Mouse (Mus musculus) kidney, postnatal 36 days (tissue): ENCODE data around the gene Fam20c.

ENCODE experiments used
- DNase-seq, 2 experiments: peaks; one replicate each; pipeline ENCODE4 v3.0.0; 2021 to 2022; ENCODE audit warnings: mixed read lengths in 2 of 2

Fam20c gene

GRCm38 (mm10) chr5:138820717-138821332 is 66.5 kb downstream of the Fam20c start:
- DNase-seq, result no peak

DNA sequence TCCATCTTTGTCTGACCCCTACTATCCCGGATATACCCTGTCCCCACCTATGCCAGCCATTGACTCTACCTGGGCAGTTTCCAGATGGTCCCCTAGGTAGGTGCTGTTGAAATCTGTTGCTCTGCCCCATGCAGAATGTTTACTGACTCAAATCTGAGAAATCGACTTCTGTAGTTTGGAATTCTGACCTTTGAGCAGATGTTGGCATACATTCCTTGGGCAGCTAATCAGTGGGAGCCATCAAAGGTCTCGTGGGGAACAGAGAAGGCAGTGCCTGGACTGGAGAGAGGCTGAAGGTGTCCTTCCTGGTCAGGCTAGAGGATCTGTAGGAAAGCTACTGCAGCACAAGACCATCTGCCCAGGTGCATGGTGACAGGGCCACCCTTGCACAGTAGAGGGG is 70.8 kb downstream of the Fam20c start:
- DNase-seq, result no peak

DNA sequence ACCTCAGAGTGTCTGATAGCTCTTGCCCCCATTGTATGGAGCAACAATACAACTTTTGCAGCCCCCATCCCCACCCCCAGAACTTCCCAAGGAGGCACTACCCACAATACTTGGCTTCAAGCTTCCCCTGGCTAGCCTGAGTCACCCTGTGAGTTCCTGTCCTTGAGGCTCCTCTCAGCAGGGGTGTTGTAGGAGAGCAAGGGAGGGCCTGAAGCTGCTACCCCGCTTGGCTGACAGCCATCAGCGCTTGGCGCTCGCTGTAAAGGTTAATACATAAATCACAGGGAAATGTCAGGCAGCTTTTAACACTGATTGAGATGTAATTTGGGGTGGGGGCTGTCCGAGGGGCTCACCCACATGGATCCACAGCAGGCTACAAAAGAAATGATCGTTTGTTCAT is 79.1 kb downstream of the Fam20c start:
- DNase-seq, result peak in 1 of 2 experiments; percentile 38

- no peak for DNase-seq
Observed at GRCm38 (mm10) chr5:138834910-138835309, 80.6 kb downstream of the Fam20c start.

- DNase-seq, result peak; percentile 43 to 68
Observed at GRCm38 (mm10) chr5:138840981-138841380, 86.7 kb downstream of the Fam20c start.

- no peak for DNase-seq
Observed at GRCm38 (mm10) chr5:138843168-138843824, 89.0 kb downstream of the Fam20c start.

DNA sequence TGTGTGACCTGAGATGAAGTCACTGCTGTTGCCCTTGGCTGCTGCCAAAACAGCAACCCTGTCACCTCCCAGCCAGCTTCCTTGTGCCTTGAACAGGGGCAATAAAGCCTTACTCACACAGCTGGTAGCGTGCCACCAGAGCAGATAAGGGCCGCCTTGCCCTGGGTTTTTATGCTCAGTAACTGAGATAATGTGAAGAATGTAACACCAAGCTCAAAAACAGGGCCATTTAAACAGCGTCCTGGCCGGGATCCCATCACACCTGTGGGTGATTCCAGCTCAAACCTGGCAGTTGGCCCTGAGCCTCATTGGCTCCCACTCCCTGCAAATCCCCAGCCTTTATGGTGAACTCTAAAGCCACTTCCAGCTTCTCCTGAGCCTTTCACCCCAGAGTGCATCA is 92.2 kb downstream of the Fam20c start:
- DNase-seq, result peak; percentile 75 to 76

- DNase-seq, result peak; percentile 88 to 94
Observed at GRCm38 (mm10) chr5:138848102-138848501, 93.8 kb downstream of the Fam20c start.

GRCm38 (mm10) chr5:138849682-138850461 is 95.6 kb downstream of the Fam20c start:
- peak in 1 of 2 experiments; percentile 20 for DNase-seq

DNA sequence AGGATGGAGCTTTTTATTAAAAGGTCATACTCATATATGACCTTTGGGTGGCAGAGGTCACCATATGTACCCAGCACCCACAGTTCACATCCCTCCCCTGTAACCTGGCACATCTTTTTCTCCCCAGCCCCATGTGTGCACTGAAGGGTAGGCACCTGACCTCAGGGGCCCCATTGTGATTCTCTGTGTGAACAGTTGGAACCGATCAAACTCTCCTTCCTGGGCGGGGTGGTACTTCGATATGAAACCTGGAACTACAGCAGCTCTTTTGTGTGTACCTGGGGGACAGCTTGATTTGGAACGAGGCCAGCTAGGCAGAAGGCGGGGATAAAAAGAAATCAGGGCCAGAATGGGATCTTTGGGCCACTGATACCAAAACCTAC is 96.1 kb downstream of the Fam20c start:
- DNase-seq, result no peak

- no peak for DNase-seq
Observed at GRCm38 (mm10) chr5:138851296-138851780, 97.0 kb downstream of the Fam20c start.

- no peak for DNase-seq
Observed at GRCm38 (mm10) chr5:138852151-138852550, 97.8 kb downstream of the Fam20c start.

GRCm38 (mm10) chr5:138853349-138853748 is 99.0 kb downstream of the Fam20c start:
- no peak for DNase-seq

DNA sequence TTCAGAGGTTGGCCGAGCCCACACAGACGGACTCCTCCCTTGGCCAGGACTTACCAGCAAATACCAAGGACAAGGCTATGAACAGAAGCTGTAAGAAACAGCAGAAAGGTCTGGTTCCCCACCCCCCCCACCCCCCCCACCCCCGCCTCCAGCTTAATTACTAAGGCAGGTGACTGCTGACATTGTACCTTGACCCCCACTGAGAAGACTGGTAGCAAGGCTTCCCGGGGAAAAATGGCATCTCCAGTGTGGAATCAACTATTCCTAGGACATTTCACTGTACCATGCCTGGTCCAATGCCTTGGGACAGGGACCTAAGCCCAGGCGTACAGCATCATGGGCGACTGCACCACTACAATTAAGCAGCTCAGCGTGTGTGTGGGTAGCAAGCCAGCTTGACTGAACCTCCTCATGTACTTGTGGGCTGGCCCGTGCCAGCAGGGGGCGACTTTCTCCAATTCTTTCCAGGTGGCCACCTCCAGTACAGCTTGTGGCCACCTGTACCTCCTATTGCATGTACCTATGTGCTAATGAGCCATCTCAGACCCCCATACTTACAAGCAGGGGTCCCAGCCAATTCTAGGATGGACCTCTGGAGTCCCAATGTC is 102.8 kb downstream of the Fam20c start:
- DNase-seq, result peak; percentile 91 to 97

- DNase-seq, result peak in 1 of 2 experiments; percentile 39
Observed at GRCm38 (mm10) chr5:138857811-138858251, 103.5 kb downstream of the Fam20c start.
